Mouse (Mus musculus): Measurements from ENCODE around the gene Gm27027.

The Gm27027 gene

GRCm38 (mm10) chr2:93992259-93992658, 3.9 kb downstream of the Gm27027 start:
- no peak for TF ChIP-seq GATA4 (IDR thresholded peaks at IDR 0.05; ENCODE audit: insufficient replicate concordance, low read length)

GRCm38 (mm10) chr2:93991336-93991735, 4.8 kb downstream of the Gm27027 start:
- peak; percentile 74 for TF ChIP-seq GATA4 (IDR thresholded peaks at IDR 0.05; ENCODE audit: insufficient replicate concordance, low read length)

DNA sequence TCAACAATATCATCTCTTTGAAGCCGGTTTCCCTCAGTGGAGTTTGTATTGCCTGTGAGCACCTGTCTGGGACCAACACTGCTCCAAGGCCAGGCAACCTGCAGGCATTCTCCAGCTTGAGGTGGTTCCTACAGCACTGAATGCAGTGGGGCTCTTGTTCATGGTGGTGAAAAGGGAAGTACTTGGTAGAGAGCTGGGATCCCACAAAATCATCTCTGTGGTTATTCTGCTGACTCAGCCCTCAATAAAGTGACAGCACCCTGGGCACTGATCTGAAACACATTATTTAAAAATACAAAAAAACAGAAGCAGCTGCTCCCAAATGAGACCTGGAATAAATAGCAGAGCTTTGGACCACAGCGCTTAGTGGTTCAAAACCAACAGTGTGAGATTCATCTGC, 7.7 kb downstream of the Gm27027 start:
- no peak for TF ChIP-seq GATA4 (IDR thresholded peaks at IDR 0.05; ENCODE audit: insufficient replicate concordance, low read length)

DNA sequence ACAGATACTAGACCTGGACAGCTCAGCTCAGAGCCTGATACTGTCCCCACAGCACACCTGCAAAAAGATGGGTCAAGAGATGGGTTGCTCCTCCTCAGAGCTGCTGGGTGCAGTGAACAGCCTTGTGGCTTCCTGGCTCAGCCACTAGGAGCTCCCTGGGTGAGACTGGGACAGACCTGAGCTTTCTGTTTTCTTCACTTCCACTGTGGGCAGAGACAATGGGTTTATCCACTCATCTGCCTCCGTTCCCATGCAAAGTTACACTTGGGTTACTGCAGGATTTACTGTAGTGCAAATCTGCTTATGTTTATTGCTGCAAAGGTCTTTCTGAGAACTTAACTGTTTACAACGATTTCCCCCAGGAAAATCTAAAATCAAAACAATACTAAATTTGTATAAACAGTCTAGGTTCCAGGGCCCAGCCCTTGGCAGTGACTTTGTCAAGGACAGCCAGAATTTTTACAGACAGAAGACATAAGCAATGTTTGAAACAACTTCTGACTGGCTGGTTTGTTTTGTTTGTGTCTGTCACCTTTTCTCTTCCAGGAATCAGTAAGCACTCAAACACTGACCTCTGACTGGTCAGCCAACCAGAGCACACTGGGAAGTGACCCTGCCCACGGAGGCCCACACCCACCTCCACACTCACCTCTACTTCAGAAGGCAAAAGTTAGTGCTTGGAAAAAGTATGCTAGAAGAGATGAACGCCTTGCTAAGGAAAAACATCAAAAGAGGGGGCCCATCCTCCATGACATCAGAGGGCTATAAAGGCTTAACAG, 13.5 kb downstream of the Gm27027 start:
- no peak for TF ChIP-seq GATA4 (IDR thresholded peaks at IDR 0.05; ENCODE audit: insufficient replicate concordance, low read length)

- TF ChIP-seq GATA4 (IDR thresholded peaks at IDR 0.05; ENCODE audit: insufficient replicate concordance, low read length) = no peak
These were observed 16.7 kb downstream of the Gm27027 start for GRCm38 (mm10) chr2:93979249-93980120.

GRCm38 (mm10) chr2:93976436-93977252, 19.5 kb downstream of the Gm27027 start:
- no peak for TF ChIP-seq GATA4 (IDR thresholded peaks at IDR 0.05; ENCODE audit: insufficient replicate concordance, low read length)

DNA sequence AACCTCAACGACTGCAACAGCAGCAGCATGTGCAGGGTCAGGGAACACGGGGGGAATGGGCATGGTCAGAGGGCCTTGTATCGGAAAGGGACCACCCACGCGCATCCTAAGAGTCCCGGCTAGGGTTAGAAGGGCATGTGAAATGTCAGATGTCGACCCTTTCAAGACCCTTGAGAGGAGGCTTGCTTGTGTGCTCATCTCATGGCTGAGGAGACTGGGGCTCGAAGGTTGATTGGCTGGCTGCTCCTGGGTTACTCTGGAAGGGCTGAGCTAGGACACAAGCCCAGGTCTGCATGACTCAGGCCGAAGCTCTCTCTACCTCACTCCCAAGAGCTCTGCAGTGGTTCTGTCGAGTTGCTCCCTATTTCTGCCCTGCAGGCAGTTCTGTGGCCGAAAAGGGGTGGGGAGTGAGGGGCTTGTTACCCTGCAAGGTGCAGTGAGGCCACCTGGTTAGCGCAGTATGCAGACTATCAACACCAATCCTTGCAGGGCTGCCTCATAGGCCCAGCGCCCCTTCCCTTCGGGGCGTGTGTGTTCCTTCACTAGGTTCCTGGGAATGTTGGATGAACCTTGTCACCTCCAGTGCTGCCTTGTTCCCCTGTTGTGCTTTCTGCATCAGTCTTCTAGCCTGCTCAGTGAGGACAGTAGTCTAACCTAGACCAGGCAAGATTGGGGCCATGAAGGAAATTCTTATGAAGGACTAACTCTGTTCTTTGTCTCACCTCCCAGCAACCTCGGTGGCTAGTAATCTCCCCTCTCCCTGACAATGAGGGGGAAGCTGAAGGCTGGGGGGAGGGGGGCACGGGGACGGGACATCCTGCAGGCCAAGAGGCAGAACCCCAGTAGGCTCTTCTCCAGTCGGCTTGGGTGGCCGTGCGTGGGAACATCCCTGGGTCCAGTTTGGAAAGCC, 20.4 kb downstream of the Gm27027 start:
- TF ChIP-seq GATA4 (IDR thresholded peaks at IDR 0.05; ENCODE audit: insufficient replicate concordance, low read length) = no peak

- no peak for TF ChIP-seq GATA4 (IDR thresholded peaks at IDR 0.05; ENCODE audit: insufficient replicate concordance, low read length)
These were observed 21.1 kb downstream of the Gm27027 start for GRCm38 (mm10) chr2:93975041-93975440.

DNA sequence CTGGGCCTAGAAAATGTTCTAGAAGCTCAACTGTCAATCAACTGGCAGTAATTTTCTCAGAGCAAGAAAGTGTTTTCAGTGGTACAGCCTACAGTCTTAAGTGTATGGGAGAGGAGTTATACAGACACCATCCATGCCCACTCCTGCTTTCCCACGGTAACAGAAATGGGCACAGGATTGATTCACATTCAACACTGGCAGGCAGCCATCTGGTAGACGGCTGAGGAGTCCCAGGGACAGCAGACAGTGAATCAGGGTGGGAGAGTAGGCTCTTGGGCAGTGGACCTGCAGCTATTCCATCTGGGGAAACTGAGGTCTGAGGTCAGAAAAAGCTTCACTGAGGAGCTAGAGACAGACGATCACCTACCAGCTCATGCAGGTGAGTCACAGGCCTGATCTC, 24.5 kb downstream of the Gm27027 start:
- TF ChIP-seq GATA4 (IDR thresholded peaks at IDR 0.05; ENCODE audit: insufficient replicate concordance, low read length) = no peak

- no peak for TF ChIP-seq GATA4 (IDR thresholded peaks at IDR 0.05; ENCODE audit: insufficient replicate concordance, low read length)
These were observed 31.5 kb downstream of the Gm27027 start for GRCm38 (mm10) chr2:93964494-93965160.

GRCm38 (mm10) chr2:93963802-93964201, 32.4 kb downstream of the Gm27027 start:
- TF ChIP-seq GATA4 (IDR thresholded peaks at IDR 0.05; ENCODE audit: insufficient replicate concordance, low read length) = no peak

GRCm38 (mm10) chr2:93961716-93962115, 34.4 kb downstream of the Gm27027 start:
- peak; percentile 56; the same call in 1 of the 2 replicates for TF ChIP-seq GATA4 (IDR thresholded peaks at IDR 0.05; ENCODE audit: insufficient replicate concordance, low read length)

DNA sequence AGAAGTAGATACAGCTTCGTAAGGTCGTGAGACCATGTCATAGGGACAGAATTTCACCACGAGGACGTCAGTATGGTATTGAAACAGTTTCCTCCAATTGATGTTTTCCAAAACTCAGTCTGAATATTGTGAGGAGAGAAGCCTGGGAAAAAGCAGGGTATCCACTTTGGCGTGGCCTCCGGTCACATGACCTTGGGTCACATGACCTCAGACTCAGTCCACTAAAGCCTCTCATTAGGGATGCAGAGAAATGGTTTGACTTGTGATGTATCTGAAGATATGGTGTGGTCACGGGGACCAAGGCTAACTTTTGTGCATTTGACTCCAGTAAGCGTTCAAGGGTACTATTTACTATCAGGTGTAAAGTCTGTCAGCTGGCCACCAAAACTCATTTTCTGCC, 36.8 kb downstream of the Gm27027 start:
- no peak for TF ChIP-seq GATA4 (IDR thresholded peaks at IDR 0.05; ENCODE audit: insufficient replicate concordance, low read length)

DNA sequence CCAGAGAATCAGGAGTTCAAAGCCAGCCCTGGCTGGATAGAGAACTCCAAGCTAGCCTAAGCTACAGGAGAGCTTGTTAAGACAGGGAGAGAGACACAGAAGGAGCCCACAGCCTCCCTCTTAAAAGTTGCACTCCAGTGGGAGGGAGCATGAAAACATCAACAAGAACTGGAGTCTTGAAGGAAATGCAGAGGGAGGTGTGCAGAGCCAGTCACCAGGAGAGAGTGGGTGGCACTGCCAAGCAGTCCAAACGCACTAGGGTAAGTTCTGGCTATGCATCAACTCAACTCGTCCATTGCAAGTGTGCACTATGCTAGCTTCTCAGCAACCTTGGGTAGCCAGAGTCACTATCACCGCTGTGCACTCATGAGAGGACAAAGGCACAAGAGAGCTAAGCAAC, 37.9 kb downstream of the Gm27027 start:
- no peak for TF ChIP-seq GATA4 (IDR thresholded peaks at IDR 0.05; ENCODE audit: insufficient replicate concordance, low read length)
